Mouse (Mus musculus): Measurements from ENCODE around the gene Ppm1l.

Ppm1l gene

GRCm38 (mm10) chr3:69340486-69340885 lies 23.8 kb downstream of the Ppm1l start:
- DNase-seq = no peak

DNA sequence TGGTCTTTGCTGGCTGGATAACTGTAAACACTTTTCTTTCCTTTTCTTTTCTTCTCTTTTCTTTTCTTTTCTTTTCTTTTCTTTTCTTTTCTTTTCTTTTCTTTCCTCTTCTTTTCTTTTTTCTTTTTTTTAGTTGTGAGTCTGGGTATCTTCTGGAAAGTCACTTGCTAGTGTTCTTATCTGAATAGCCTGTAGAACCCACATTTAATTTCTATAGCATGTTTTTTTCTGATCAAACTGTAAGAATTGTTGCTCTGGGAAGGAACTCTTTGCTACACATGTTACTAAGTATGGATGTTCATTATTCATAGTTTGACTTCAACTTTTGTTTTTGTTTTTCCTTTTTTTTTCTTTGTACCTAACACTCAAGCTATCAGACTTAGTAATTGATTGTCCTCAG lies 24.3 kb downstream of the Ppm1l start:
- no peak for DNase-seq

DNA sequence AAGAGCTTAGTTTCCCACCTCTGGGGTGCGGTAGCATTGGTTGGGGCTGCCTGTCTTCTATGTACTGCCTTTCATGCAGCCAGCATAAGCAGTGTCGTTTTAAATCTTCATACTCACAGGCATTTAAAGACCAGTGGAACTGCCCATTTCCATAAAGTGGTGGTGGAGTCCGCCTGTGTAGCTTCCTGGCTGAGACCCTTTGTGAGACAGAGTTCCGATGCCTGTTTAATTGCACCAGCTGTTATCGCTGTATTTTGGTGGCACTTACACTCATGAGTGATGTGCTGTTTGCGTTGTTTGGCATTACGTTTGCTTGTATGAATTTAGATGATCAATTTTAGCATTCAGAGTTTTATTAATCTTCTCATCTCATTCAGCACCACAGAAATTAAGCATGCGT lies 24.9 kb downstream of the Ppm1l start:
- no peak for DNase-seq

DNA sequence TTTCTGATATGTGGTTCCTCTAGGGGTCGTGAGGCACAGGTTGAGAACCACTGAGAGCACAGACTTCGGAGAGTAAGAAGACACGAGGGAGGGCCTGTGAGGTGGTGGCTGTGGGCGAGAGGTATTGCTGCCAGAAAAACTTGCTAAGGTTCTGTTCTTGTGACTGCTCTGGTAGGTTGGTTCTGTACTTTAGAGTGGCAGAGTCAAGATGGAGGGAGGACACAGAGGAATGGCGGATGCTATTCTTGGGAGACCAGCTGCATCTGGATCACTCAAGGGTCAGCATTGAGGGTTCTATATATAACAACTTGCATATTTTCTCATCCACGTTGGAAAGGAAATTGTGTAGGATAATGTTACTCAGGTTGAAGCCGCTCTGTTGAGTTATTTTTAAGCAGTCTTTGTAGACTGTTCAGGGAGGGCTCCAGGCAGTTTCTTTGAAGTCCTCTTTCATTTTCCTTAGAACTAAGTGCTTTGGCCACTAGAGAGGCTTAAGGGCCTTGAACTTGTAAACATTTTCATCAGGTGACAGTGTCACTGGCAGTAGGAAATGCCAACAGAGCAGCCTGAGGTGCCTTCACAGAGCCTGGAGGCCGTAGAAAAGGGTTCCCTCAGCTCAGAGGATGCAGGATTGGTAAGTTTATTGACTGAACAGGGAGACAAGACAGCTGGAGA lies 25.7 kb downstream of the Ppm1l start:
- DNase-seq = no peak

DNA sequence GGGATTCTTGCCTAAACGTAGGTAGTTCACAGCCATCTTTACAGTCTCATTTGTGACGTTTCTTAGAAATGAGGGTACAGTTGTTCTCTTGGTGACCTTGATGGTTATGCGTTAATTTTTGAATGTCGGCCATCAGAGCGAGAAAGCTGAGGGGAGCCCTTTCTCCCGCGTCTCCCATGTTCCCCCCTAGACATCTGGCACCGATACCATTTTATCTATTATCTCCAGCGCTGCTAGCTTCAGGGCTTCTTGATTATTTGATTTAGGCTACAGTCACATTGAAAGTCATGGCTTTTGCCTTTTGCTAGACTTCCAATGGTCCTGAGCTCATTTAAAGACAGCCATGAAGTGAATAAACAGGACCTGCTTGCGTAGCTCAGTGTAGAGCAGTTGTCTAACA lies 26.5 kb downstream of the Ppm1l start:
- DNase-seq = no peak

DNA sequence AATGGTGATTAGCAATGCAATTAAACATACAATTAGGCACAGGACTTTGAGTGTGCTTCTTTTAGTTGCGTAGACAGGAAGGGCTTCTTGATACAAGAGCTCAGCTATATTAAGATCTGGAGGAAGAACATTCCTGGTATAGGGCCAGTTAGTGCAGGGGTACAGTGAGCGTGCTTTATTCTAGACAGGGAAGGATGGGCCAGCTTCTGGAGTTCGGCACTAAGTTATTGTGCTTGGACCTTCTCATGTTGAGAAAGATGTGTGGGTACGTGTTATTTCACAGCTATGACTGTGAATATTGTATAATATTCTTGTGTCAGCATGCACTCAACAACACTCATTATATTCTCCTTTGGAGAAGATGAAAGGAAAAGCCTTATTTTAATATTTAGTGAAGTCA lies 29.9 kb downstream of the Ppm1l start:
- DNase-seq = no peak

DNA sequence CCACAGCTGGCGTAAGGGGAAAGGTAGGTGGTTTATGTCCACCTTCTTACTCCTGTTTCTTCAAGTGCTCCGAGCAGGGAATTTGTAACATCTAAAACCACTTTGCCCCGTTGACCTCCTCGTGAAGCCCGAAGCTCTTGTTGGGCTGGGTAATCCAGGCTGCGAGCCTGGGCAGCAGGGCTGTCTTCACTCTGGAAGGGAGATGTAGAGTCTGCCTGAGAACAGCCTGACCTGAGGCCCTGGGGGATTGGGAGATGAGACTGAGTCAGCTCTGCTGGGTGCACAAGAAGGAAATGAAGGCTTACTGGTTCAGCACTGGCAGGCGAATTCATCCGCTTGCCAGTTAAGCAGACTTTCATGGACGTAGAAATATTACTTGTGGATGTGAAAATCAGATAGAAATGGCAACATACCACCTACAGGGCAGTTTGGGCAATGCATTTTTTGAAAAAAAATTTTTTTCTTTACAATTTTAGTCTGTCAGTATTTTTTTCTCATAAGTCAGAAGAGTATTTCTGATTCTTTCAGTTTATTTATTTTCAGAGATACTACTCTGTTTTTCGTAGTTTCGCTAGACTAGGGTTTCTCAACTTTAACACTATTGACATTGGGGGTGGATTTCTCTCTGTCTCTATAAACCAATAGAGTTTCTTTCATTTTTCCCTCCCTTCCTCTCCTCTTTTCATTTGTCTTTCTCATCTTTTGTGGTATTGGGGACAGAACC lies 31.7 kb downstream of the Ppm1l start:
- no peak for DNase-seq

DNA sequence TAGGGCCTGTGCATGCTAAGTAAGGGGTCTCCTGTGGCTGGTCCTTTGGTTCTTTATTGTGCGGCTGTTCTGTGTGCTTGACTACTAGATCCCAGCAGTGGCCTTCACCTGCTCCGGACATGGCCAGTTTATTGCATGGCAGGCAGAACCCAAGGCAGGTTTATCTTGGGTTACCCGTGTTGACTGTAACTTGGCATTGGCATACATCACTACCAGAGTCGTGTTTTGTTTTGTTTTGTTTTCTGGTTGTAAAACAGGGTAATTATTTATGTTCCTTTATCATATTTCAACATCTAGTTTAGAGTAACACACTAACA lies 32.2 kb downstream of the Ppm1l start:
- no peak for DNase-seq

- DNase-seq = no peak
These were observed 33.3 kb downstream of the Ppm1l start for GRCm38 (mm10) chr3:69349973-69350372.

GRCm38 (mm10) chr3:69352194-69352593 lies 35.5 kb downstream of the Ppm1l start:
- no peak for DNase-seq

- DNase-seq = no peak
These were observed 38.0 kb downstream of the Ppm1l start for GRCm38 (mm10) chr3:69354681-69355080.

GRCm38 (mm10) chr3:69356078-69356665 lies 39.5 kb downstream of the Ppm1l start:
- no peak for DNase-seq

DNA sequence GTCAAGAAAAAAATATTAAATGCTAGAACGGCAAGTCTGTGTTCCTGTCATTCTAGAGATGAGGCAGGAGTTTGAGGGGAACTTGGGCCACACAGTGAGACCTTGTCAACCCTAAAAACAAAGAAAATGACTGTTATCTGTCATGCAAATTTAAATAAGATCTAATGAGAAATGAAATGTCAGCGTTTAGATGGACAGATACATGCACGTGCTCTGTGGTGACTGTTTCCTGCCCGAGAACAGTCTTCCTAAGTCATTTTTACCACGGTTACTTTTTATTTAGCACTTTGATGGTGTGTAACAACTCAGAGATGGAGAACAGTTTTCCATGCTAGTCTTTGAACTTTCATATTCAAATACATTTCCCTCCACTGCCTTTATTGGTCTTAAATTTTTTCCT lies 40.1 kb downstream of the Ppm1l start:
- no peak for DNase-seq

DNA sequence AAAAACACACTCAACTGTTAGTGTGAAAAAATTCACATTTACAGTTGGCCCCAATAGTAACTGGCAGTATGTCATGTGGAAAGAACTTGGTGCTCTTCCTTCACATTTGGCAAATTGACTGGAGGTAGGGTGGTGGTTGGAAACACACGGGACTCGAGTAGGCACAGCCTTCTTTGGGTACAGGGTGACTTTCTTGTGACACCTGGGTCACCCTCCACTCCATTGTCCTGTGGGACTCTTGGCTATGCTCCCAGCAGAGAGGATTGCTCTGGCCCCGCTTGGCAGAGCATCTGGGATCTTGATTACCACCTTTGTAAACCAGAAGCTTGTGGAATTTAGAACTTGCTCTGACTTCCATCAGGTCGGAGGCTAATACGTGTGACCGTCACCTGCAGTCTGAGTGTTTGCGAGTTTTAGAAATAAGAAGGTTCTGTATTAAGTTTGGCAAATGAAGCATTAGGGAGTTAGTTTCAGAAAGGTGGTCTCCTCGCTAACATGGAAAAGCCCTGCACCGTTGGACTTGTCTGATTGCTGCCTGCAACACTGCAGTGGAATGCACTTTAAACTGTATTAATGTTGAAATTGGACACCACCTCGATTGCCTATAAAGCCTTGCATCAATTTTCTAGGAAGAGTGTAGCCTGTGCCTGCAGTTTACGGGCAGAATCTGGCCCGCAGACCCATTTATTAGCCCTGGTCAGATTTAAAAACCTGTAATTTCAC lies 41.4 kb downstream of the Ppm1l start:
- peak; percentile 18 for DNase-seq

GRCm38 (mm10) chr3:69358620-69358964 lies 41.9 kb downstream of the Ppm1l start:
- DNase-seq = no peak

GRCm38 (mm10) chr3:69360263-69360895 lies 43.7 kb downstream of the Ppm1l start:
- no peak for DNase-seq

DNA sequence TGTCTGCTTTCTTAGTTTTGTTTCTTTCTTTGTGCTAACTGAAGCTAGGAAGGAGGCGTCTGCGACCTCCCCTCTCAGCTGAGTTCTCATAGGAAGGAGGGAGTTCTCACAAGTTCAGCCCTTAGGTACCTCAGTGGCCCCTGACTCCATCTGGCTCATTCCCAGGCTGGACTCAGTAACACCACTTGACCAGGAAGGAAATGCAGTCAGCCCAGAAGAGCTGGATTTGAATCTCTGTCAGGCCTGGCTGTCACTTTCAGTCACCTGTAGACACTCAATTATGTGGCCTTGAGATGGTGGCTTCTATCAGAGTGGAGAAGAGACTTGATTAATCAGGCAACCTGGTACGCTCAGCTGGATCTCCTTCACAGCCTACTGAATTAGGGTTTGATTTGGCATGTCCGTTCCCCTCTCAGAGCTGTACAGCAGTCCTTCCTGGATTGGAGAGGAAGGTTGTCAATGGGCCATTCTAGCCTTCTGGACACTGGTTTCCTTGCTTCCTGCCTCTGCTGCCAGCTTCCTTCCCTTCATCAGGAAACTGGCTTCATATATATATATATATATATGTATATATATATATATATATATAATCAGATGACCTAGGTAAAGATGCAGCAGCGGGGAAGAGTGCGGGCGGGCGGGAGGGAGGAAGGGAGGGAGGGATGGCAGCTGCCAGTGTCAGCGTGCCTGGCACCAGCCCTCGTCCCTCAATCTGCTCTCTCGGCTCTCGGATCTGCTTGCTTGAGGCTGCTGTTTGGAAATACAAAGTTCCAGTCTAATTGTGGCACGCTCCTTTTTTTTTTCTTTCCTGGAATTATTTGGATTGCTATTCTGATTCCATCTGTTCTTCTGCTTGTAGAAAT lies 45.1 kb downstream of the Ppm1l start:
- DNase-seq = no peak

DNA sequence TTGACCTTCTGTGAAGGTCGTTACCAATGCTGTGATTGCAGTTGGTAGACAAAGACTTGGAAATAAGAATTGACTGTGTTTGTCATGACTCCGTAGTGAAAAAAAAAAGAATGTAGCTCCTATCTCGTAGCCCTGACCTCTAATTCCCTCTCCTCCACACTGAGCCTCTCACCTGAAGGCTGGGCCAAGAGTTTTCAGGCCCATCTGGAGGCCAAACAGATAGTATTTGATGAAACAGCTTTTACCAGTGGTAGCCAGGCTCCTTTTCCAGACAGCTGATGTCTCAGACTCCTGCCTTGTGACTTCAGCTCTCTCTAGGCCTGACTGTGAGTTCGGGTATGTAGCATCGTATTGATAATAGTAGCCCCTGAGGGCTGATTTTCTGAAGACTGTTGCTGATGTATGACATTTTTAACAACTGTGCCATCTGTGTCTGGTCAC lies 45.7 kb downstream of the Ppm1l start:
- DNase-seq = no peak

DNA sequence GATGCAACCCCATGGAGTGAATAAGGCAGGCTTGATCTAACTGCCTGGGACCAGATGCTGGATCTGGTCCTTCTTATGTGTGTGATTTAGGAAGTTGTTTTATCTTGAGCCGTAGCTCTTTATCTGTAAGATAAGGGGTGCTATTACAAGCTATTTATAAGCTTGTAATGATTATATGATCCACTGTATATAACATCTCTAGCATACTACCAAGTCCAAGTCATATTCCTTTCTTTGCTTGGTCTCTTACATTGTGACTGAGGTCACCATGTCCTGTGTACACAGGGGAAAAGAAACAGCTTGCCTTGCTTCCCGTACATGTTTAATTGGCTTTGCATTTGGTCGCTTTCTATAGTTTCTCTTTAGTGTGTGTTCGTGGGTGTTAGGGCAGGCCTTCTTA lies 46.2 kb downstream of the Ppm1l start:
- DNase-seq = no peak

- no peak for DNase-seq
These were observed 47.5 kb downstream of the Ppm1l start for GRCm38 (mm10) chr3:69364151-69364550.

DNA sequence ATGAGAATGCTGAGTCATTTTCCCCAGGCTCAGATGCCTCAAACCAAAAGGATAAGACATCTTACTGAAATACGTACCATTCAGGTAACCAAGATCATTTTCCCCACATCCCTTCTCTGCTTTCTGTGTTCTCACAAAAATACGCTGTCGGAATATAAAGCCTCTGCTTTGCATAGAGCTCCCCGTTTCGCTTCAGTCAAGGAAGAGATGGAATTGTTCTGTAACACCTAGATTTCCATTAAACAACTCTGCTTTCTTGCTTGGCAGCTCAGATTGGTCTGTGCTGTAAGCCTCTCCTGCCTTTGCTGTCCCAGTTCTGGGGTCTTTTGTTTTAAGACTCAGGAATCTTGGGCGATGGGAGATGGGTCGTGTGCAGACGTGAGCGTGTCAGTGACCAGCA lies 51.3 kb downstream of the Ppm1l start:
- no peak for DNase-seq

DNA sequence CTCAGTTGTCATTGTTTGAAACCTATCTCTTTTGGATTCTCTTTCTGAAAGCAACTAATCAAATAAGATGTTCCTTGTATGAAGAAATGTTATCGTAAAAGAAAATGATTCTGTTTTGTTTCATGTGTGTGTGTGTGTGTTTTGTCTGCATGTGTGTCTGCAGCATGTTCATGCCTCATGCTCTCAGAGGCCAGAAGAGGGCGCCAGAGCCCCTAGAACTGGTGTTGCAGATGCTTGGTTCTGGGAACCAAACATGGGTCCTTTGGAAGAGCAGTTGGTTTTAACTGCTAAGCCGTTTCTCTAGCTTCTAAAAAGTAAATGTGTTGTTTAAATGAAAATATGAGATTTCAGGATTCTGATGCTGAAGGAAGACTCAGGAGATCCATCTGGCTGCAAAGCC lies 56.1 kb downstream of the Ppm1l start:
- no peak for DNase-seq

Measured in kidney, adult 11 months (tissue).